Mouse (Mus musculus) fibroblast of lung, adult 2 months (primary cell): ENCODE data around the gene Ankrd63.

Source experiments
- DNase-seq: peaks from one replicate; pipeline ENCODE4 v3.0.0-alpha.2; 2011; ENCODE audit warnings: low read depth

The Ankrd63 gene

GRCm38 (mm10) chr2:118726873-118727272 lies 23.1 kb upstream of the Ankrd63 start:
- DNase-seq, result no peak

- no peak for DNase-seq
Measured at GRCm38 (mm10) chr2:118725511-118725910, 21.7 kb upstream of the Ankrd63 start.

- DNase-seq, result no peak
Measured at GRCm38 (mm10) chr2:118723693-118724486, 20.1 kb upstream of the Ankrd63 start.

GRCm38 (mm10) chr2:118716677-118717076 lies 12.9 kb upstream of the Ankrd63 start:
- no peak for DNase-seq

GRCm38 (mm10) chr2:118714230-118714629 lies 10.5 kb upstream of the Ankrd63 start:
- no peak for DNase-seq

DNA sequence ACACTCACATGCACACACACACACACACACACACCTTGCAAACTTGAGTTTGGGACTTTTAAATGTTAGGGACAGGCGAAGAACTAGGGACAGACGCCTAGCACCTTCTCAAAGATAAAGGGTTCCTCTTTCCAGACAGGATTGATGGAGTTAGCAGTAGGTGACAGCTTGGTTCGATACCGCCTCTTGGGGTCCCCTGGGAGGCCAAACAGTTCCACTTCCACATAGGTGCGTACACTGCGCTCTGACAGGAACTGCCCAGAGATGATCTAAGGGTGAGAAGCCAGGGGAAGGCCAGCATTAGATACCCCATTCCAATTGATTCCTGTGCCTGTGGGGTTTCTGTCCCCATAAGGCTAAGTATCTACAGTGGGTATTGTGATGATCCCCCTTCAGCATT lies 9.9 kb upstream of the Ankrd63 start:
- DNase-seq, result no peak

- DNase-seq, result no peak
Measured at GRCm38 (mm10) chr2:118711038-118711494, 7.3 kb upstream of the Ankrd63 start.

GRCm38 (mm10) chr2:118709655-118710221 lies 6.0 kb upstream of the Ankrd63 start:
- no peak for DNase-seq

- no peak for DNase-seq
Measured at GRCm38 (mm10) chr2:118708472-118708871, 4.7 kb upstream of the Ankrd63 start.

- DNase-seq, result no peak
Measured at GRCm38 (mm10) chr2:118706436-118706835, 2.7 kb upstream of the Ankrd63 start.

- DNase-seq, result no peak
Measured at GRCm38 (mm10) chr2:118702883-118703761, 641 bp downstream of the Ankrd63 start.

DNA sequence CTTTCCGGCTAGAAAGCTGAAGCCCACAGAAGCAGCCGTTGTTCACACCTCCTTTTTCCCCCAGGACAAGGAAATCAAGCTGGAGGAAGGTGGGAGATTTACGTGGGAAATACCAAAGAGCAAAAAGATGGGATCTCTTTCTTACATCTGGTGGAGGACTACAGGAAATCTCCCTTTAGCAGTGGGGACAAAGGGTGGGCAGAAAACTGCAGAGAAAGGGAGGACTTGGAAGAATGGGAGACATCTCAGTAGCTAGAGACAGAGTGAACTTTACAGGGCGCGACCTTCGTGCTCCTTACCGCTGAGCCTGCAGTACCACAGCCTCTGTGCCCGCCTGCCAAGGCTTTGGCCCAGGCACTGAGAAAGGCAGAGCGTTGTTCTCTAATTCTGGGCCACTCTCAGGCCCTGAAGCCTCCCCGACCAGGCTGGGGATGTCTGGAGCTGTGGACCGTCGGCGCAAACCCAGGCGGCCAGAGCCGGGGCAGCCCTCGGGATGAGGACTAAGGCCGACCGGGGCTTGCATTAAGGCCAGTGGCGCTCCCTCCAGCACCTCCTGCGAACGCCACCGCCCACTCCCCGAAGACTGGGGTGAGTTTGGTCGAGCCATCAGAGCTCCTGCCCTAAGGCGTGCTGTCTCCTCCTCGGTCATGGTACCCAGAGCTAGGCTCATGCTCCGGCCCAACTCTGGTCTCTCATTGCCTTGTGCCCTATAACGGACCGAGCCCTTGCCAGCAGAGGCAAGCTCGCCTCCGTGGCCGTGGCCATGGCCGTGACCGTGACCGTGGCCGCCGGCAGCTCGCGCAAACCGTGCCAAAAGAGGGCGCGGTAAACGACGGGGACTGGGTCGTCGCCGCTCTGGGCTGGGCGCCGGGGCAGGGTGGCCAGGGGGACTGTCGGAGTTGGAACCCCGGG lies 1.5 kb downstream of the Ankrd63 start:
- DNase-seq, result no peak

- DNase-seq, result no peak
Measured at GRCm38 (mm10) chr2:118701161-118701560, 2.6 kb downstream of the Ankrd63 start.

GRCm38 (mm10) chr2:118700179-118701062 lies 3.3 kb downstream of the Ankrd63 start:
- DNase-seq, result no peak

DNA sequence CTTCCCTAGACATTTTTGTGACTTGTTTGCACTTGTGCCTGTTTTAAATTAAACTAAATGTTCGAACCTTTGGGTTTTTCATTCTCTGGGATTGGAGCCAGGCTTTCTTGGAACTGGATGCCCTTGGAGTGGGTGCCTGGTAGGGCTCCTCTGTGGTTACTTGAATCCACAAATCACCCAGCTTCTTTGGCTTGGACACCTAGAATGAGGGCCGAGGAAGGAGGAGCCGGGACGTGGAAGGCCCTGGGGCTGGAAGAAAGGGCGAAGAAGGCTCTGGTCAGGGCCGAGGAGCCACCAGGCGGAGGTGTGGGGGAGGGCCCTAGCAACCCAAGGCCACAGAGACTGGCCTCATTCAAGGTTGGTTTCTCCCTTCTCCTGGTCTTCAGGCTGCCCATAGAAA lies 5.8 kb downstream of the Ankrd63 start:
- peak; percentile 54 for DNase-seq

GRCm38 (mm10) chr2:118697311-118697877 lies 6.4 kb downstream of the Ankrd63 start:
- no peak for DNase-seq

- DNase-seq, result no peak
Measured at GRCm38 (mm10) chr2:118696451-118697308, 7.1 kb downstream of the Ankrd63 start.

- no peak for DNase-seq
Measured at GRCm38 (mm10) chr2:118695677-118696232, 8.0 kb downstream of the Ankrd63 start.
